Mouse (Mus musculus) Patski (cell line): Measurements from ENCODE around the gene Dhrs7. TPM values are rescaled to one million over a fixed set of nuclear protein-coding genes. Genes with fewer than 3 reads are reported as not detected.

ENCODE experiments used
- ATAC-seq: fragments of 100-300 bp; one replicate; pipeline ENCODE4 v1.8.0; 2021
- CTCF ChIA-PET: fragments of 350-600 bp; sonication (Branson Sonifier 250); formaldehyde crosslinking; loops from one replicate; lab custom pipeline; 2022; ENCODE audit warnings: inconsistent platforms; lab: Charles Lee
- POLR2A ChIA-PET: fragments of 350-600 bp; sonication (Branson Sonifier 250); formaldehyde crosslinking; loops from one replicate; lab custom pipeline; 2022; ENCODE audit warnings: antibody characterized with exemption, inconsistent platforms; lab: Charles Lee
- DNase-seq: peaks from one replicate; pipeline ENCODE4 v3.0.0-alpha.2; 2011; ENCODE audit warnings: low read depth, low spot score
- H3K27me3 ChIP-seq: fragments of 371-371 bp; one replicate; pipeline ENCODE4 v1.5.1; 2021
- CTCF ChIP-seq: fragments of 100-300 bp; IDR thresholded peaks from one replicate; pipeline ENCODE4 v1.5.1; 2021
- in situ Hi-C: fragments of 300-500 bp; cut with MboI; formaldehyde crosslinking; loops from 3 replicates; pipeline ENCODE4 v1.11.1; 2018; ENCODE audit warnings: low pct_unique_long_range_greater_than_20kb, mixed read lengths
- polyA plus RNA-seq: library from polyadenylated mRNA; unstranded; gene quantifications from one replicate; pipeline ENCODE4 v1.2.3, GENCODE M21; 2021

Gene Dhrs7
- polyA plus RNA-seq, 1 experiment from 2014 or later: 53.0 TPM

GRCm38 (mm10) chr12:72655775-72656174 lies 8.9 kb downstream of the Dhrs7 start:
- no peak for TF ChIP-seq CTCF
- DNase-seq (no peak), ATAC-seq (no peak)
- no peaks in the 10 kb centered on the region for H3K27me3 ChIP-seq
- ChIA-PET POLR2A (no interaction called here), CTCF (no interaction called here)
- in situ Hi-C loops: no loop called here

GRCm38 (mm10) chr12:72654698-72655097 lies 10.0 kb downstream of the Dhrs7 start:
- peak; percentile 83 for TF ChIP-seq CTCF
- in situ Hi-C loops: loop anchor here (5.0 kb wide), 1 partner anchor 192 kb away; no protein-coding TSS in a partner anchor
- peak; percentile 35 for ATAC-seq
- ChIA-PET CTCF (interaction anchor here (1.0 to 1.9 kb wide), 5 partner anchors 10 to 140 kb away, joined by 3 to 6 read pairs (median 3); partner anchors contain the start of gene Dhrs7), POLR2A (no interaction called here)
- H3K27me3 ChIP-seq: no peaks in the 10 kb centered on the region
- no peak for DNase-seq

- no peaks in the 10 kb centered on the region for H3K27me3 ChIP-seq
- CTCF ChIA-PET: no interaction called here
- no peak for ATAC-seq
- TF ChIP-seq CTCF: no peak
- POLR2A ChIA-PET: no interaction called here
- in situ Hi-C loops: loop anchor here (5.0 kb wide), 1 partner anchor 187 kb away; no protein-coding TSS in a partner anchor
- no peak for DNase-seq
Measured at GRCm38 (mm10) chr12:72649611-72650330, 14.9 kb downstream of the Dhrs7 start, which contains the start of gene Gm4756. Gm4756 (minus strand) TSS chr12:72649661.

- DNase-seq: no peak
- in situ Hi-C loops: no loop called here
- no peaks in the 10 kb centered on the region for H3K27me3 ChIP-seq
- no peak for TF ChIP-seq CTCF
- no peak for ATAC-seq
- ChIA-PET POLR2A (no interaction called here), CTCF (no interaction called here)
Measured at GRCm38 (mm10) chr12:72648921-72649320, 15.8 kb downstream of the Dhrs7 start.

- ChIA-PET POLR2A (no interaction called here), CTCF (no interaction called here)
- TF ChIP-seq CTCF: no peak
- DNase-seq (no peak), ATAC-seq (no peak)
- in situ Hi-C loops: no loop called here
- H3K27me3 ChIP-seq: no peaks in the 10 kb centered on the region
Measured at GRCm38 (mm10) chr12:72638025-72638424, 26.7 kb downstream of the Dhrs7 start.

GRCm38 (mm10) chr12:72628751-72629150 lies 36.0 kb downstream of the Dhrs7 start:
- ChIA-PET CTCF (no interaction called here), POLR2A (no interaction called here)
- peaks cover 3% of the 10 kb centered on the region for H3K27me3 ChIP-seq
- TF ChIP-seq CTCF: no peak
- no peak for DNase-seq
- in situ Hi-C loops: no loop called here
- no peak for ATAC-seq

GRCm38 (mm10) chr12:72622853-72623496 lies 41.7 kb downstream of the Dhrs7 start:
- in situ Hi-C loops: no loop called here
- POLR2A ChIA-PET: no interaction called here
- no peak for TF ChIP-seq CTCF
- DNase-seq (no peak), ATAC-seq (no peak)
- peaks cover 18% of the 10 kb centered on the region for H3K27me3 ChIP-seq
- CTCF ChIA-PET: no interaction called here

GRCm38 (mm10) chr12:72621441-72621840 lies 43.3 kb downstream of the Dhrs7 start:
- ATAC-seq (no peak), DNase-seq (no peak)
- TF ChIP-seq CTCF: no peak
- H3K27me3 ChIP-seq: peaks cover 18% of the 10 kb centered on the region
- CTCF ChIA-PET: no interaction called here
- in situ Hi-C loops: no loop called here
- POLR2A ChIA-PET: interaction anchor here (0.6 kb wide), 1 partner anchor 40 kb away, joined by 9 read pairs; no protein-coding TSS in a partner anchor

GRCm38 (mm10) chr12:72620856-72621255 lies 43.9 kb downstream of the Dhrs7 start:
- DNase-seq (no peak), ATAC-seq (no peak)
- ChIA-PET CTCF (no interaction called here), POLR2A (no interaction called here)
- peaks cover 18% of the 10 kb centered on the region for H3K27me3 ChIP-seq
- TF ChIP-seq CTCF: no peak
- in situ Hi-C loops: no loop called here

GRCm38 (mm10) chr12:72612053-72612452 lies 52.7 kb downstream of the Dhrs7 start:
- ChIA-PET POLR2A (no interaction called here), CTCF (no interaction called here)
- TF ChIP-seq CTCF: no peak
- DNase-seq (no peak), ATAC-seq (no peak)
- H3K27me3 ChIP-seq: peaks cover 6% of the 10 kb centered on the region
- in situ Hi-C loops: no loop called here

Other genes with a start within 250 kb of the Dhrs7 start
- gene Lrrc9, start 223.0 kb downstream of the Dhrs7 start, polyA plus RNA-seq: not detected
- gene Pcnx4, start 128.5 kb downstream of the Dhrs7 start, polyA plus RNA-seq: 18.0 TPM
- 0.10 TPM for gene Gm4756, start 15.2 kb downstream of the Dhrs7 start, polyA plus RNA-seq
- gene Ppm1a, start 92.5 kb upstream of the Dhrs7 start, polyA plus RNA-seq: 131 TPM